Mouse (Mus musculus) stomach, embryonic 16.5 days (tissue): ENCODE measurements around the gene Nudt17. TPM values are rescaled to one million over a fixed set of nuclear protein-coding genes. Genes with fewer than 3 reads are reported as not detected.
"Not testable (repeated sequence)": the region's sequence is repeated elsewhere in the genome, so short reads cannot be mapped to it uniquely, and the experiment has no call there.

ENCODE experiments used
- ATAC-seq: fragments of 200-750 bp; cut with Nextera tagmentation; 2 replicates; pipeline ENCODE4 v1.8.0; 2017; ENCODE audit warnings: moderate number of reproducible peaks, moderate TSS enrichment; ENCODE audit not compliant: insufficient read depth, low FRiP score
- H3K27ac ChIP-seq: fragments of 300-500 bp; sonication (generic); 2 replicates; pipeline ENCODE4 v1.5.1; 2014; ENCODE audit warnings: low read length
- H3K27me3 ChIP-seq: fragments of 300-500 bp; sonication (generic); 2 replicates; pipeline ENCODE4 v1.6.1; 2014; ENCODE audit warnings: low read length, control low read depth, mixed read lengths; ENCODE audit not compliant: control insufficient read depth, insufficient read depth
- H3K36me3 ChIP-seq: fragments of 300-500 bp; sonication (generic); 2 replicates; pipeline ENCODE4 v1.6.1; 2014; ENCODE audit warnings: low read length; ENCODE audit not compliant: control insufficient read depth, insufficient read depth
- H3K4me1 ChIP-seq: fragments of 300-500 bp; sonication (generic); 2 replicates; pipeline ENCODE4 v1.6.1; 2014; ENCODE audit warnings: low read length, control low read depth, mixed read lengths; ENCODE audit not compliant: control insufficient read depth, insufficient read depth
- H3K4me2 ChIP-seq: fragments of 300-500 bp; sonication (generic); 2 replicates; pipeline ENCODE4 v1.6.1; 2014; ENCODE audit warnings: low read depth, low read length, mixed read lengths
- H3K4me3 ChIP-seq: fragments of 300-500 bp; sonication (generic); replicated peaks from 2 replicates; pipeline ENCODE4 v1.5.1; 2014; ENCODE audit warnings: mild to moderate bottlenecking, low read length
- H3K9ac ChIP-seq: fragments of 300-500 bp; sonication (generic); 2 replicates; pipeline ENCODE4 v1.6.1; 2014; ENCODE audit warnings: low read length
- H3K9me3 ChIP-seq: fragments of 300-500 bp; sonication (generic); replicated peaks from 2 replicates; pipeline ENCODE4 v1.6.1; 2016; ENCODE audit warnings: low read length, control low read depth; ENCODE audit not compliant: control insufficient read depth
- WGBS: fragments of 180-500 bp; shearing (Covaris S2); extraction: QIAGEN DNeasy Blood & Tissue Kit; methylation state at CpG from one replicate; pipeline ENCODE4 v1.1.7; 2014; 5-methylcytosine and 5-hydroxymethylcytosine counted together
- polyA plus RNA-seq: library from polyadenylated mRNA; unstranded; fragments of >200 nt; fragmentation: Nextera tagmentation; extraction: Ambion mirVana; gene quantifications from 2 replicates; pipeline ENCODE4 v1.2.1, GENCODE M21; 2015

Nudt17 gene
- polyA plus RNA-seq: 7.0 and 9.2 TPM in 2 replicates

- Histone ChIP-seq H3K4me3 (peak within 1 kb of the TSS; percentile 62), H3K9ac (peak within 1 kb of the TSS; percentile 85), H3K27ac (no peak within 1 kb of the TSS), H3K4me1 (peaks cover 10% of the 10 kb centered on the region), H3K27me3 (no peaks in the 10 kb centered on the region), H3K9me3 (no peaks in the 10 kb centered on the region), H3K36me3 (peaks cover 21% of the 10 kb centered on the region; the same call in 1 of the 2 replicates), H3K4me2 (peak within 1 kb of the TSS; percentile 99)
- peak; percentile 87 for ATAC-seq
- WGBS: 5% methylated on average over 42 of the region's 42 CpGs
Measured at GRCm38 (mm10) chr3:96707903-96708683, at the start of gene Nudt17. Gene Nudt17, minus strand, starts transcription at chr3:96708562.

- H3K4me1 ChIP-seq: no peaks in the 10 kb centered on the region
- no peak overlapping the region for H3K4me3 ChIP-seq
- no peak overlapping the region for H3K4me2 ChIP-seq
- no peaks in the 10 kb centered on the region for H3K36me3 ChIP-seq
- H3K27ac ChIP-seq: no peak overlapping the region
- 65% methylated on average over 7 of the region's 7 CpGs for WGBS
- ATAC-seq: no peak
- no peaks in the 10 kb centered on the region for H3K27me3 ChIP-seq
- H3K9me3 ChIP-seq: no peaks in the 10 kb centered on the region
- no peak overlapping the region for H3K9ac ChIP-seq
Measured at GRCm38 (mm10) chr3:96757691-96758090, 49.3 kb upstream of the Nudt17 start.

- 92% methylated on average over 1 of the region's 1 CpGs for WGBS
- Histone ChIP-seq H3K4me1 (no peaks in the 10 kb centered on the region), H3K4me3 (no peak overlapping the region), H3K36me3 (no peaks in the 10 kb centered on the region), H3K9ac (no peak overlapping the region), H3K27me3 (no peaks in the 10 kb centered on the region), H3K27ac (no peak overlapping the region), H3K9me3 (no peaks in the 10 kb centered on the region), H3K4me2 (no peak overlapping the region)
- ATAC-seq: no peak
Measured at GRCm38 (mm10) chr3:96755935-96756334, 47.6 kb upstream of the Nudt17 start.

GRCm38 (mm10) chr3:96746829-96747228 lies 38.5 kb upstream of the Nudt17 start:
- no peaks in the 10 kb centered on the region for H3K9me3 ChIP-seq
- no peaks in the 10 kb centered on the region for H3K27me3 ChIP-seq
- no peak overlapping the region for H3K4me2 ChIP-seq
- no peaks in the 10 kb centered on the region for H3K36me3 ChIP-seq
- no peak overlapping the region for H3K4me3 ChIP-seq
- no peaks in the 10 kb centered on the region for H3K4me1 ChIP-seq
- 58% methylated on average over 1 of the region's 1 CpGs for WGBS
- no peak overlapping the region for H3K27ac ChIP-seq
- no peak for ATAC-seq
- H3K9ac ChIP-seq: no peak overlapping the region

- Histone ChIP-seq H3K27ac (no peak overlapping the region), H3K27me3 (no peaks in the 10 kb centered on the region), H3K4me3 (no peak overlapping the region), H3K9ac (no peak overlapping the region), H3K4me1 (no peaks in the 10 kb centered on the region), H3K36me3 (no peaks in the 10 kb centered on the region), H3K9me3 (no peaks in the 10 kb centered on the region), H3K4me2 (no peak overlapping the region)
- ATAC-seq: no peak
- WGBS: 92% methylated on average over 3 of the region's 3 CpGs
Measured at GRCm38 (mm10) chr3:96744348-96744747, 36.0 kb upstream of the Nudt17 start.

GRCm38 (mm10) chr3:96740279-96740678 lies 31.9 kb upstream of the Nudt17 start:
- H3K9me3 ChIP-seq, H3K9ac ChIP-seq, H3K36me3 ChIP-seq, H3K27ac ChIP-seq, H3K27me3 ChIP-seq, H3K4me2 ChIP-seq, H3K4me3 ChIP-seq, H3K4me1 ChIP-seq, ATAC-seq: not testable (repeated sequence)

GRCm38 (mm10) chr3:96737995-96738394 lies 29.6 kb upstream of the Nudt17 start:
- H3K9ac ChIP-seq: no peak overlapping the region
- H3K27me3 ChIP-seq: no peaks in the 10 kb centered on the region
- no peak for ATAC-seq
- H3K4me2 ChIP-seq: no peak overlapping the region
- no peaks in the 10 kb centered on the region for H3K4me1 ChIP-seq
- WGBS: 79% methylated on average over 1 of the region's 1 CpGs
- no peak overlapping the region for H3K4me3 ChIP-seq
- no peaks in the 10 kb centered on the region for H3K9me3 ChIP-seq
- H3K27ac ChIP-seq: no peak overlapping the region
- no peaks in the 10 kb centered on the region for H3K36me3 ChIP-seq

GRCm38 (mm10) chr3:96737013-96737740 lies 28.8 kb upstream of the Nudt17 start:
- no peaks in the 10 kb centered on the region for H3K27me3 ChIP-seq
- no peak overlapping the region for H3K27ac ChIP-seq
- 32% methylated on average over 1 of the region's 1 CpGs for WGBS
- no peak overlapping the region for H3K4me2 ChIP-seq
- no peak for ATAC-seq
- no peak overlapping the region for H3K4me3 ChIP-seq
- no peaks in the 10 kb centered on the region for H3K9me3 ChIP-seq
- no peaks in the 10 kb centered on the region for H3K36me3 ChIP-seq
- no peaks in the 10 kb centered on the region for H3K4me1 ChIP-seq
- no peak overlapping the region for H3K9ac ChIP-seq

- ATAC-seq: no peak
Measured at GRCm38 (mm10) chr3:96735200-96735599, 26.8 kb upstream of the Nudt17 start.

More at GRCm38 (mm10) chr3:96735200-96735599, 26.8 kb upstream of the Nudt17 start:
- no peak overlapping the region for H3K27ac ChIP-seq
- H3K4me3 ChIP-seq: no peak overlapping the region
- H3K36me3 ChIP-seq: no peaks in the 10 kb centered on the region
- H3K27me3 ChIP-seq: no peaks in the 10 kb centered on the region
- H3K9me3 ChIP-seq: no peaks in the 10 kb centered on the region
- no peaks in the 10 kb centered on the region for H3K4me1 ChIP-seq
- 86% methylated on average over 2 of the region's 2 CpGs for WGBS
- H3K9ac ChIP-seq: no peak overlapping the region
- no peak overlapping the region for H3K4me2 ChIP-seq
